Mouse (Mus musculus): ENCODE data around the gene Gm15517.
"Not testable (repeated sequence)": the region's sequence is repeated elsewhere in the genome, so short reads cannot be mapped to it uniquely, and the experiment has no call there.

The Gm15517 gene

GRCm38 (mm10) chr7:44261147-44261546, at the start of gene Gm15517:
Gene Gm15517 (plus strand): TSS chr7:44261447.
- no peak for DNase-seq

- no peak for DNase-seq
These were observed 45.6 kb upstream of the Gm15517 start, which contains the start of gene Klk1b5 for GRCm38 (mm10) chr7:44215645-44216044. Gene Klk1b5 (plus strand): TSS chr7:44215945.

GRCm38 (mm10) chr7:44221601-44222000, 39.6 kb upstream of the Gm15517 start:
- DNase-seq, result not testable (repeated sequence)

- not testable (repeated sequence) for DNase-seq
These were observed 38.9 kb upstream of the Gm15517 start for GRCm38 (mm10) chr7:44222335-44222734.

- no peak for DNase-seq
These were observed 36.2 kb upstream of the Gm15517 start, which contains the start of gene Klk1 for GRCm38 (mm10) chr7:44225076-44225475. Gene Klk1 (plus strand): TSS chr7:44225360.

- no peak for DNase-seq
These were observed 25.3 kb upstream of the Gm15517 start, which contains the start of gene Gm36864 for GRCm38 (mm10) chr7:44235909-44236308. Gene Gm36864 (plus strand): TSS chr7:44236177.

- no peak for DNase-seq
These were observed 21.3 kb upstream of the Gm15517 start for GRCm38 (mm10) chr7:44239913-44240312.

GRCm38 (mm10) chr7:44240712-44241111, 20.5 kb upstream of the Gm15517 start:
- DNase-seq, result no peak

- no peak for DNase-seq
These were observed 20.1 kb upstream of the Gm15517 start for GRCm38 (mm10) chr7:44241163-44241562.

- DNase-seq, result no peak
These were observed 17.2 kb upstream of the Gm15517 start for GRCm38 (mm10) chr7:44244080-44244479.

- DNase-seq, result peak; percentile 91
These were observed 14.9 kb upstream of the Gm15517 start, which contains the start of the genes 1700028J19Rik and 2410002F23Rik for GRCm38 (mm10) chr7:44246055-44246983. Gene 1700028J19Rik (minus strand): TSS chr7:44246695. Gene 2410002F23Rik (plus strand): TSS chr7:44246722.

GRCm38 (mm10) chr7:44246984-44247470, 14.2 kb upstream of the Gm15517 start:
- no peak for DNase-seq

GRCm38 (mm10) chr7:44247971-44248370, 13.3 kb upstream of the Gm15517 start:
- DNase-seq, result no peak

GRCm38 (mm10) chr7:44249248-44249647, 12.0 kb upstream of the Gm15517 start:
- DNase-seq, result no peak

GRCm38 (mm10) chr7:44250732-44251275, 10.4 kb upstream of the Gm15517 start:
- DNase-seq, result not testable (repeated sequence)

- DNase-seq, result no peak
These were observed 8.1 kb upstream of the Gm15517 start for GRCm38 (mm10) chr7:44253023-44253616.

- DNase-seq, result no peak
These were observed 6.3 kb upstream of the Gm15517 start for GRCm38 (mm10) chr7:44254930-44255329.

GRCm38 (mm10) chr7:44257278-44257677, 4.0 kb upstream of the Gm15517 start, which contains the start of gene Acp4:
Gene Acp4 (minus strand): TSS chr7:44257378.
- no peak for DNase-seq

GRCm38 (mm10) chr7:44260410-44260809, 837 bp upstream of the Gm15517 start:
- DNase-seq, result no peak

- peak; percentile 92 for DNase-seq
These were observed 1.8 kb downstream of the Gm15517 start for GRCm38 (mm10) chr7:44262791-44263643.

- no peak for DNase-seq
These were observed 6.9 kb downstream of the Gm15517 start for GRCm38 (mm10) chr7:44268117-44268516.

- DNase-seq, result no peak
These were observed 8.2 kb downstream of the Gm15517 start for GRCm38 (mm10) chr7:44269397-44269796.

Measured in layer of hippocampus, adult 9-11 months (tissue).